Mouse (Mus musculus) CH12.LX (cell line): ENCODE results near the gene D11Wsu47e.

Experiments used
- BHLHE40 ChIP-seq: IDR thresholded peaks from 2 replicates; pipeline ENCODE4 v1.6.1; 2011; ENCODE audit warnings: mild to moderate bottlenecking, low read depth, low read length, improper control_type of control experiment
- CHD1 ChIP-seq: IDR thresholded peaks from 2 replicates; pipeline ENCODE4 v1.6.1; 2012; ENCODE audit warnings: low read depth, low read length, improper control_type of control experiment, inconsistent platforms
- CHD2 ChIP-seq: IDR thresholded peaks from 2 replicates; pipeline ENCODE4 v1.6.1; 2011; ENCODE audit warnings: low read length, improper control_type of control experiment
- CTCF ChIP-seq, 2 experiments: IDR thresholded peaks in 1 of 2; conservative IDR thresholded peaks in 1 of 2; 2 replicates each; pipeline ENCODE4 v1.5.1; 2011 to 2012; ENCODE audit warnings: low read depth in 2 of 2, low read length in 2 of 2, improper control_type of control experiment in 1 of 2, inconsistent platforms in 1 of 2, mild to moderate bottlenecking in 1 of 2, moderate library complexity in 1 of 2
- EP300 ChIP-seq: IDR thresholded peaks from 2 replicates; pipeline ENCODE4 v1.6.1; 2011; ENCODE audit warnings: low read length, improper control_type of control experiment
- MAX ChIP-seq: IDR thresholded peaks from 2 replicates; pipeline ENCODE4 v1.6.1; 2011; ENCODE audit warnings: low read length, improper control_type of control experiment
- NRF1 ChIP-seq: IDR thresholded peaks from 2 replicates; pipeline ENCODE4 v1.6.1; 2014; ENCODE audit warnings: low read depth, mild to moderate bottlenecking, inconsistent platforms, low read length, improper control_type of control experiment, moderate library complexity
- POLR2A ChIP-seq: IDR thresholded peaks from 2 replicates; pipeline ENCODE4 v1.6.1; 2011; ENCODE audit warnings: low read depth, mild to moderate bottlenecking, improper control_type of control experiment, low read length
- POLR2AphosphoS2 ChIP-seq: IDR thresholded peaks from 2 replicates; pipeline ENCODE4 v1.6.1; 2011; ENCODE audit warnings: low read depth, low read length, improper control_type of control experiment
- RCOR1 ChIP-seq: conservative IDR thresholded peaks from 2 replicates; pipeline ENCODE4 v1.6.1; 2012; ENCODE audit warnings: low read depth, mild to moderate bottlenecking, inconsistent platforms, low read length, improper control_type of control experiment
- UBTF ChIP-seq: IDR thresholded peaks from 2 replicates; pipeline ENCODE4 v1.6.1; 2012; ENCODE audit warnings: low read depth, mild to moderate bottlenecking, inconsistent platforms, low read length, improper control_type of control experiment, moderate library complexity
- USF1 ChIP-seq: IDR thresholded peaks from 2 replicates; pipeline ENCODE4 v1.6.1; 2014; ENCODE audit warnings: low read depth, mild to moderate bottlenecking, inconsistent platforms, low read length, improper control_type of control experiment
- ZC3H11A ChIP-seq: IDR thresholded peaks from 2 replicates; pipeline ENCODE4 v1.6.1; 2012; ENCODE audit warnings: low read depth, mild to moderate bottlenecking, inconsistent platforms, low read length, improper control_type of control experiment

DNA sequence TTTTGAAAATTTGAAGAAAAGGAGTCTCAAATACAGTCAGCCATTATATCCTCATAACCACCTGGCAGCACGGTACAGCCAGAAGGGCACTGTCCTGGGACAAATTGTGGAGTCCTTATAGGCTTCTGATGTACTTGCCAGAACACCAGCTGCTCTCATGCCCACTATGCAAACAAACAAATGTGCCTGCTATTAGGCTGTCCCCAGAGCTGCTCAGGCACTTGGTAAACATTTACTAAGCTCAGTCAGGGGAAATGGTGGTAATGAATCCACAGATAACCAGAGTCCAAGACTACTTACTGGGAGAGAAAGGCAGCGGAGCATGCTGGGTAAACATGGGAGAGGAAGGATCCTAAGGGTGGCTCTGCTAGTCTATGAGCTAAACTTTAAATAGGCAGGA lies 17.1 kb upstream of the D11Wsu47e start:
- no peak for TF ChIP-seq ZC3H11A
- no peak for TF ChIP-seq EP300
- TF ChIP-seq CTCF (conservative IDR thresholded peaks at IDR 0.05 in 1 of 2, IDR thresholded peaks at IDR 0.05 in 1 of 2; ENCODE audit: low read depth in 2 of 2, low read length in 2 of 2) = no peak
- no peak for TF ChIP-seq POLR2A
- peak; percentile 26; the same call in 1 of the 2 replicates for TF ChIP-seq POLR2AphosphoS2
- no peak for TF ChIP-seq RCOR1
- no peak for TF ChIP-seq MAX
- no peak for TF ChIP-seq UBTF
- TF ChIP-seq CHD2 = no peak
- TF ChIP-seq NRF1 = no peak
- no peak for TF ChIP-seq USF1
- TF ChIP-seq CHD1 = no peak
- TF ChIP-seq BHLHE40 = no peak
